Mouse (Mus musculus) cerebellum, adult 2 months (tissue): Measurements from ENCODE around the gene Fam243. TPM values are rescaled to one million over a fixed set of nuclear protein-coding genes. Genes with fewer than 3 reads are reported as not detected.
A peak's percentile ranks its signal among the peaks of the same experiment; 100 is the strongest.

ENCODE experiments used
- DNase-seq, 2 experiments: peaks; one replicate each; pipeline ENCODE4 v3.0.0; 2021
- H3K27ac ChIP-seq: fragments of 200-500 bp; 2 replicates; pipeline ENCODE4 v1.5.1; 2012; ENCODE audit warnings: low read length, control low read depth, inconsistent platforms; ENCODE audit not compliant: insufficient read depth
- H3K27me3 ChIP-seq: fragments of 200-500 bp; 2 replicates; pipeline ENCODE4 v1.6.1; 2012; ENCODE audit warnings: inconsistent platforms, mild to moderate bottlenecking, low read length, moderate library complexity; ENCODE audit not compliant: control insufficient read depth, insufficient read depth
- H3K4me1 ChIP-seq: fragments of 200-500 bp; 2 replicates; pipeline ENCODE4 v1.6.1; 2011; ENCODE audit warnings: low read length; ENCODE audit not compliant: control insufficient read depth, insufficient read depth
- H3K4me3 ChIP-seq: fragments of 200-500 bp; replicated peaks from 2 replicates; pipeline ENCODE3; 2011; ENCODE audit warnings: mild to moderate bottlenecking, low read depth, low read length, control low read depth; ENCODE audit not compliant: insufficient read depth
- CTCF ChIP-seq: fragments of 200-500 bp; IDR thresholded peaks from 2 replicates; pipeline ENCODE4 v1.5.1; 2011; ENCODE audit warnings: low read depth, mild to moderate bottlenecking, control low read depth, low read length, moderate library complexity, borderline replicate concordance; ENCODE audit not compliant: insufficient read depth
- POLR2A ChIP-seq: fragments of 200-500 bp; IDR thresholded peaks from 2 replicates; pipeline ENCODE4 v1.6.1; 2011; ENCODE audit warnings: low read length, control low read depth, borderline replicate concordance; ENCODE audit not compliant: insufficient read depth
- WGBS: fragments of 180-500 bp; shearing (Covaris S2); methylation state at CpG from one replicate; pipeline ENCODE4 v1.1.7; 2018; 5-methylcytosine and 5-hydroxymethylcytosine counted together
- polyA plus RNA-seq: library from polyadenylated mRNA; depleted of rRNA; stranded (reverse); fragments of >200 nt; gene quantifications from 2 replicates; pipeline ENCODE4 v1.2.3, GENCODE M21; 2012

Fam243 gene
- polyA plus RNA-seq, 1 experiment = not detected

- Histone ChIP-seq H3K27me3 (no peaks in the 10 kb centered on the region), H3K4me3 (no peak overlapping the region), H3K4me1 (no peaks in the 10 kb centered on the region), H3K27ac (no peak overlapping the region)
- TF ChIP-seq CTCF (no peak), POLR2A (no peak)
- WGBS = 79% methylated on average over 7 of the region's 7 CpGs
- DNase-seq = no peak
These were observed 5.0 kb downstream of the Fam243 start for GRCm38 (mm10) chr16:92316049-92316738.

GRCm38 (mm10) chr16:92313953-92314741, 7.1 kb downstream of the Fam243 start:
- 52% methylated on average over 13 of the region's 13 CpGs for WGBS
- no peak overlapping the region for H3K27ac ChIP-seq
- no peak overlapping the region for H3K4me3 ChIP-seq
- no peaks in the 10 kb centered on the region for H3K27me3 ChIP-seq
- DNase-seq = peak; percentile 50 to 58
- TF ChIP-seq POLR2A (no peak), CTCF (peak; percentile 85; the same call in 1 of the 2 replicates)
- H3K4me1 ChIP-seq = no peaks in the 10 kb centered on the region

GRCm38 (mm10) chr16:92309126-92309525, 12.1 kb downstream of the Fam243 start:
- no peaks in the 10 kb centered on the region for H3K27me3 ChIP-seq
- no peaks in the 10 kb centered on the region for H3K4me1 ChIP-seq
- TF ChIP-seq POLR2A = no peak
- no peak for TF ChIP-seq CTCF
- no peak overlapping the region for H3K4me3 ChIP-seq
- 26% methylated on average over 4 of the region's 4 CpGs for whole genome bisulfite sequencing
- H3K27ac ChIP-seq = no peak overlapping the region
- no peak for DNase-seq

GRCm38 (mm10) chr16:92307947-92308346, 13.3 kb downstream of the Fam243 start:
- Histone ChIP-seq H3K4me3 (no peak overlapping the region), H3K4me1 (no peaks in the 10 kb centered on the region), H3K27me3 (no peaks in the 10 kb centered on the region), H3K27ac (no peak overlapping the region)
- WGBS = 67% methylated on average over 3 of the region's 3 CpGs
- no peak for DNase-seq
- TF ChIP-seq POLR2A = no peak

GRCm38 (mm10) chr16:92305519-92305918, 15.7 kb downstream of the Fam243 start:
- H3K27ac ChIP-seq = no peak overlapping the region
- TF ChIP-seq POLR2A = no peak
- no peak for TF ChIP-seq CTCF
- WGBS = 98% methylated on average over 2 of the region's 2 CpGs
- no peak overlapping the region for H3K4me3 ChIP-seq
- H3K27me3 ChIP-seq = no peaks in the 10 kb centered on the region
- DNase-seq = no peak
- H3K4me1 ChIP-seq = peaks cover 6% of the 10 kb centered on the region; the same call in 1 of the 2 replicates

GRCm38 (mm10) chr16:92302506-92302905, 18.7 kb downstream of the Fam243 start:
- H3K27me3 ChIP-seq = no peaks in the 10 kb centered on the region
- no peak overlapping the region for H3K27ac ChIP-seq
- TF ChIP-seq CTCF = no peak
- no peak for TF ChIP-seq POLR2A
- peak in 1 of 2 experiments; percentile 29 for DNase-seq
- H3K4me3 ChIP-seq = peak overlapping the region; percentile 43
- 26% methylated on average over 5 of the region's 5 CpGs for WGBS
- H3K4me1 ChIP-seq = peaks cover 6% of the 10 kb centered on the region; the same call in 1 of the 2 replicates

GRCm38 (mm10) chr16:92301989-92302388, 19.3 kb downstream of the Fam243 start:
- H3K27me3 ChIP-seq = no peaks in the 10 kb centered on the region
- 0 out of 2 replicates have a peak overlapping the region, but pooled peaks have one; percentile 20 for H3K27ac ChIP-seq
- DNase-seq = no peak
- peaks cover 6% of the 10 kb centered on the region; the same call in 1 of the 2 replicates for H3K4me1 ChIP-seq
- H3K4me3 ChIP-seq = peak overlapping the region; percentile 82
- 13% methylated on average over 5 of the region's 5 CpGs for WGBS
- no peak for TF ChIP-seq POLR2A
- no peak for TF ChIP-seq CTCF
